Comparison of ENCODE assay signal across 19 mouse cellular contexts in the genomic region with DNA sequence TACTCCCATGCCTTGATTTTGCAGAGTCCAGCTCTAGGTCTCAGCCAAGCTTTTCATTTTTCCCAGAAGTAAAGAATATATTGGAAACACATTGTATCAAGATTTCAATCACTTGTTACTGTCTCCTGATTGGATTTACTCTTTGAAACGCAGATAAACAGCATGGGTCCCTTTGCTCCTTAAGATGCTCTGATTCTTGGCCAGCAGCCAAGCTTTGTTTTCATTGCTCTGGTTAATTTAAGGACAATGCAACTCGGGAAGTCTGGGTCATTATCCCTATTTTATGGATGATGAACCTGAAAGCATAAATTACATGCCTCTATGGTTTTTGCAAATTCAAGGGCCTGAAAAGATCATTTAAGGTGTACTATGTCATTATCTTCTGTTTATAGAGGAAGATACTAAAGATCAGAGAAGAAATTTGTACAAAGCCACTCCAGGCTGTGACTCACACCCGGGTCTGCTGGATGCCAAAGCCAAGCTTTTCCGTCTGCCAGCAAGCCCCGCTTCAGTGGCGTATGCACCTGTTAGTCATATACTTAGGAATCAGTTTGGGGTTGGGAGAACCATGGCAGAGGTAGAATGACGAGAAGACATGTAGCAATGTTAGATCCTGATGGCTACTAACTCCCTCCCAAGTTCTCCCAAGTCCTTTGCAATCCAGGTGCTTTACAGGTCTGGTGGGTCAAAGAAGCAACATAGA. TPM values are rescaled to one million over a fixed set of nuclear protein-coding genes. Genes with fewer than 3 reads are reported as not detected.
A peak's percentile ranks its signal among the peaks of the same experiment; 100 is the strongest.
DNase-seq lines count a peak whose midpoint lies in the region; ATAC-seq and TF ChIP-seq lines count a peak whose summit lies in the region.
"Had no signal": no experiment of that assay in that cellular context is flagged by ENCODE, and none has a peak within 500 bp of the region (broad histone marks: within the 10 kb centered on the region; RNA-seq: fewer than 3 reads in every experiment).

No protein-coding gene starts in this region.

- H3K9ac ChIP-seq in hindbrain, embryonic 14.5 days = no peak overlapping the region
- no peak overlapping the region for H3K9ac ChIP-seq in midbrain, postnatal 0 days (replicated peaks; ENCODE audit: low read length, poor library complexity, severe bottlenecking)
- H3K9ac ChIP-seq in midbrain, embryonic 15.5 days = no peak overlapping the region
- H3K9ac ChIP-seq: embryonic facial prominence, embryonic 15.5 days; forebrain, embryonic 13.5 days; hindbrain, embryonic 15.5 days; limb, embryonic 13.5 days; neural tube, embryonic 15.5 days had no signal

- peak; percentile 73 to 76 for DNase-seq in adrenal gland, adult (ENCODE audit: inconsistent age in 2 of 2, low spot score in 1 of 2)
- DNase-seq in adrenal gland, adult 8-10 months = no peak
- DNase-seq in hindbrain, embryonic 14.5 days (ENCODE audit: low spot score) = peak; percentile 47
- no peak for DNase-seq in hindbrain, embryonic 10.5 days (ENCODE audit: low spot score)
- DNase-seq in midbrain, postnatal 0 days (ENCODE audit: low spot score) = peak; percentile 50
- no peak for DNase-seq in urinary bladder, adult 18-20 months (ENCODE audit: low spot score in 2 of 2)
- DNase-seq: cerebellum, adult 18-20 months; kidney, adult 11 months; thymus, postnatal 36 days had no signal

- no peaks in the 10 kb centered on the region for H3K36me3 ChIP-seq in hindbrain, embryonic 14.5 days (replicated peaks; ENCODE audit: control insufficient read depth, insufficient read depth)
- H3K36me3 ChIP-seq in hindbrain, embryonic 10.5 days = no peaks in the 10 kb centered on the region
- no peaks in the 10 kb centered on the region for H3K36me3 ChIP-seq in midbrain, postnatal 0 days (ENCODE audit: insufficient read depth, low read length)
- no peaks in the 10 kb centered on the region for H3K36me3 ChIP-seq in midbrain, embryonic 15.5 days (replicated peaks)
- no peaks in the 10 kb centered on the region for H3K36me3 ChIP-seq in myocyte (ENCODE audit: control insufficient read depth, insufficient read depth)
- H3K36me3 ChIP-seq: embryonic facial prominence, embryonic 15.5 days; hindbrain, embryonic 15.5 days; limb, embryonic 13.5 days; neural tube, embryonic 15.5 days had no signal

- no peak overlapping the region for H3ac ChIP-seq in myocyte (ENCODE audit: control insufficient read depth, insufficient read length)

- no peak overlapping the region for H3K4me2 ChIP-seq in hindbrain, embryonic 14.5 days (replicated peaks)
- no peak overlapping the region for H3K4me2 ChIP-seq in midbrain, postnatal 0 days (ENCODE audit: low read depth, low read length, poor library complexity, severe bottlenecking)
- no peak overlapping the region for H3K4me2 ChIP-seq in midbrain, embryonic 15.5 days
- H3K4me2 ChIP-seq in myocyte (ENCODE audit: low read depth) = peak overlapping the region; percentile 52
- H3K4me2 ChIP-seq: embryonic facial prominence, embryonic 15.5 days; forebrain, embryonic 13.5 days; hindbrain, embryonic 15.5 days; limb, embryonic 13.5 days; neural tube, embryonic 15.5 days had no signal

- H3K27me3 ChIP-seq in hindbrain, embryonic 14.5 days (ENCODE audit: control insufficient read depth, insufficient read depth, low read length) = no peaks in the 10 kb centered on the region
- H3K27me3 ChIP-seq in hindbrain, embryonic 10.5 days (ENCODE audit: insufficient read depth, poor library complexity, severe bottlenecking) = no peaks in the 10 kb centered on the region
- no peaks in the 10 kb centered on the region for H3K27me3 ChIP-seq in midbrain, postnatal 0 days (ENCODE audit: insufficient read depth, low read length)
- no peaks in the 10 kb centered on the region for H3K27me3 ChIP-seq in midbrain, embryonic 15.5 days (replicated peaks)
- no peaks in the 10 kb centered on the region for H3K27me3 ChIP-seq in myocyte (ENCODE audit: control insufficient read depth, insufficient read depth, insufficient read length)
- H3K27me3 ChIP-seq: embryonic facial prominence, embryonic 15.5 days; forebrain, embryonic 13.5 days; hindbrain, embryonic 15.5 days; limb, embryonic 13.5 days; neural tube, embryonic 15.5 days had no signal

- H3K79me2 ChIP-seq in myocyte (ENCODE audit: control insufficient read depth, insufficient read depth) = no peaks in the 10 kb centered on the region

- no peak overlapping the region for H3K4me3 ChIP-seq in hindbrain, embryonic 14.5 days (replicated peaks; ENCODE audit: low read length)
- no peak overlapping the region for H3K4me3 ChIP-seq in hindbrain, embryonic 10.5 days
- H3K4me3 ChIP-seq in midbrain, postnatal 0 days (ENCODE audit: low read depth, low read length) = no peak overlapping the region
- H3K4me3 ChIP-seq in midbrain, embryonic 15.5 days = no peak overlapping the region
- no peak overlapping the region for H3K4me3 ChIP-seq in myocyte
- H3K4me3 ChIP-seq: embryonic facial prominence, embryonic 15.5 days; forebrain, embryonic 13.5 days; hindbrain, embryonic 15.5 days; limb, embryonic 13.5 days; megakaryocyte, embryonic 14.5 days; neural tube, embryonic 15.5 days had no signal

- 53% methylated on average over 7 of the region's 7 CpGs for WGBS in hindbrain, embryonic 14.5 days
- WGBS in hindbrain, embryonic 10.5 days = 75% methylated on average over 7 of the region's 7 CpGs
- 54% methylated on average over 7 of the region's 7 CpGs for WGBS in midbrain, postnatal 0 days
- 51% methylated on average over 7 of the region's 7 CpGs for WGBS in midbrain, embryonic 15.5 days

- TF ChIP-seq CTCF in midbrain, postnatal 0 days (IDR thresholded peaks at IDR 0.05) = no peak

- H3K9me3 ChIP-seq in hindbrain, embryonic 14.5 days (ENCODE audit: control insufficient read depth, low read length) = no peaks in the 10 kb centered on the region
- no peaks in the 10 kb centered on the region for H3K9me3 ChIP-seq in hindbrain, embryonic 10.5 days
- H3K9me3 ChIP-seq in midbrain, postnatal 0 days (ENCODE audit: low read length) = no peaks in the 10 kb centered on the region
- H3K9me3 ChIP-seq in midbrain, embryonic 15.5 days = no peaks in the 10 kb centered on the region
- H3K9me3 ChIP-seq: embryonic facial prominence, embryonic 15.5 days; forebrain, embryonic 13.5 days; hindbrain, embryonic 15.5 days; limb, embryonic 13.5 days; megakaryocyte, embryonic 14.5 days; neural tube, embryonic 15.5 days had no signal

- ATAC-seq in hindbrain, embryonic 14.5 days (ENCODE audit: low FRiP score) = no peak
- ATAC-seq in midbrain, postnatal 0 days (ENCODE audit: low FRiP score) = no peak
- no peak for ATAC-seq in midbrain, embryonic 15.5 days (replicated peaks)
- ATAC-seq: forebrain, embryonic 13.5 days had no signal

- no peak overlapping the region for H3K27ac ChIP-seq in hindbrain, embryonic 14.5 days
- no peak overlapping the region for H3K27ac ChIP-seq in hindbrain, embryonic 10.5 days
- no peak overlapping the region for H3K27ac ChIP-seq in midbrain, postnatal 0 days (ENCODE audit: low read depth, low read length)
- no peak overlapping the region for H3K27ac ChIP-seq in midbrain, embryonic 15.5 days
- H3K27ac ChIP-seq: embryonic facial prominence, embryonic 15.5 days; forebrain, embryonic 13.5 days; hindbrain, embryonic 15.5 days; limb, embryonic 13.5 days; neural tube, embryonic 15.5 days; stomach, postnatal 0 days had no signal

- TF ChIP-seq POLR2A in myocyte (IDR thresholded peaks at IDR 0.05; ENCODE audit: insufficient read length, low read depth) = no peak

- no peaks in the 10 kb centered on the region for H3K4me1 ChIP-seq in hindbrain, embryonic 14.5 days (replicated peaks; ENCODE audit: control insufficient read depth, insufficient read depth, low read length)
- H3K4me1 ChIP-seq in hindbrain, embryonic 10.5 days (replicated peaks) = no peaks in the 10 kb centered on the region
- no peaks in the 10 kb centered on the region for H3K4me1 ChIP-seq in midbrain, postnatal 0 days (ENCODE audit: insufficient read depth, low read length)
- H3K4me1 ChIP-seq in midbrain, embryonic 15.5 days = no peaks in the 10 kb centered on the region
- H3K4me1 ChIP-seq: embryonic facial prominence, embryonic 15.5 days; forebrain, embryonic 13.5 days; hindbrain, embryonic 15.5 days; limb, embryonic 13.5 days; megakaryocyte, embryonic 14.5 days; neural tube, embryonic 15.5 days had no signal

TF ChIP-seq in myocyte, 11 proteins besides CTCF, POLR2A, EP300 and RAD21:
- TF ChIP-seq MYOG (IDR thresholded peaks at IDR 0.05; ENCODE audit: control insufficient read depth in 1 of 3, insufficient read depth in 1 of 3, insufficient read length in 2 of 3, low read depth in 2 of 3) = peak in 1 of 3 experiments; percentile 39
- TF ChIP-seq MYOD1 (IDR thresholded peaks at IDR 0.05; ENCODE audit: control insufficient read depth in 1 of 3, insufficient read length in 2 of 3, low read depth in 2 of 3) = peak in 2 of 3 experiments; percentile 49 to 72
- TF ChIP-seq CEBPB (IDR thresholded peaks at IDR 0.05; ENCODE audit: insufficient read depth, poor library complexity, severe bottlenecking) = no peak
TF ChIP-seq in myocyte: peak in this region for 2.

RNA-seq across cellular contexts. Expression of gene Mypn, which starts 17.5 kb away (rescaled TPM):
- total RNA-seq in adrenal gland, adult 8-10 months (2022) = under 1 TPM in 3 of 4 experiments, not detected in 1; 0.24 to 0.44 (median 0.40) TPM
- 0.37 and 0.68 TPM in 2 replicates for polyA plus RNA-seq in hindbrain, embryonic 14.5 days (2014; fragmentation: Nextera tagmentation; extraction: Ambion mirVana)
- polyA plus RNA-seq in hindbrain, embryonic 10.5 days (2016; fragmentation: Nextera tagmentation; extraction: Ambion mirVana) = 0.09 and 0.10 TPM in 2 replicates
- 0.22 and 0.57 TPM in 2 replicates for total RNA-seq in midbrain, postnatal 0 days (2014; rRNA removed)
- polyA plus RNA-seq in midbrain, postnatal 0 days (2015; fragmentation: Nextera tagmentation; extraction: Ambion mirVana) = 0.74 and 0.88 TPM in 2 replicates
- polyA plus RNA-seq in midbrain, embryonic 15.5 days (2015; fragmentation: Nextera tagmentation; extraction: Ambion mirVana) = 0.21 and 0.31 TPM in 2 replicates
- polyA plus RNA-seq in myocyte (2012; fragmentation: generic; extraction: Trizol) = 7.9 TPM
- total RNA-seq: granulocyte monocyte progenitor cell, adult 5-6 weeks had no signal
- polyA plus RNA-seq: forebrain, embryonic 13.5 days had no signal

RNA-seq across cellular contexts. Expression of gene Herc4, which starts 22.4 kb away (rescaled TPM):
- 100 to 1,000 TPM; 123 to 182 (median 151) TPM for total RNA-seq in adrenal gland, adult 8-10 months (2022)
- 30.9 and 31.5 TPM in 2 replicates for polyA plus RNA-seq in hindbrain, embryonic 14.5 days (2014; fragmentation: Nextera tagmentation; extraction: Ambion mirVana)
- 41.8 and 44.6 TPM in 2 replicates for polyA plus RNA-seq in hindbrain, embryonic 10.5 days (2016; fragmentation: Nextera tagmentation; extraction: Ambion mirVana)
- total RNA-seq in midbrain, postnatal 0 days (2014; rRNA removed) = 24.8 and 40.6 TPM in 2 replicates
- 15.4 and 20.4 TPM in 2 replicates for polyA plus RNA-seq in midbrain, postnatal 0 days (2015; fragmentation: Nextera tagmentation; extraction: Ambion mirVana)
- polyA plus RNA-seq in midbrain, embryonic 15.5 days (2015; fragmentation: Nextera tagmentation; extraction: Ambion mirVana) = 29.5 and 31.1 TPM in 2 replicates
- polyA plus RNA-seq in myocyte (2012; fragmentation: generic; extraction: Trizol) = 13.6 TPM

Comparison
In these comparisons a context has a peak if more than half of its experiments do, and no peak if none do; other contexts are left out.
1. DNase-seq: peak in adrenal gland, adult (2 of 2), hindbrain, embryonic 14.5 days (single experiment) and midbrain, postnatal 0 days (single experiment); none in adrenal gland, adult 8-10 months (single experiment), hindbrain, embryonic 10.5 days (single experiment) and urinary bladder, adult 18-20 months (0 of 2).